Mouse (Mus musculus) testis, adult 2 months (tissue): Measurements from ENCODE around the gene 4931422A03Rik. TPM values are rescaled to one million over a fixed set of nuclear protein-coding genes. Genes with fewer than 3 reads are reported as not detected.
"Not testable (repeated sequence)": the region's sequence is repeated elsewhere in the genome, so short reads cannot be mapped to it uniquely, and the experiment has no call there.

Experiments
- H3K27ac ChIP-seq: fragments of 200-500 bp; 2 replicates; pipeline ENCODE4 v1.5.1; 2012; ENCODE audit warnings: low read depth, low read length; ENCODE audit not compliant: control insufficient read depth, insufficient read depth
- H3K27me3 ChIP-seq: fragments of 200-500 bp; 2 replicates; pipeline ENCODE4 v1.6.1; 2012; ENCODE audit warnings: mild to moderate bottlenecking, low read length, moderate library complexity; ENCODE audit not compliant: control insufficient read depth, insufficient read depth
- H3K36me3 ChIP-seq: fragments of 200-500 bp; 2 replicates; pipeline ENCODE4 v1.6.1; 2012; ENCODE audit warnings: mild to moderate bottlenecking, low read length; ENCODE audit not compliant: control insufficient read depth, insufficient read depth
- H3K4me1 ChIP-seq: fragments of 200-500 bp; 2 replicates; pipeline ENCODE4 v1.6.1; 2012; ENCODE audit warnings: low read length; ENCODE audit not compliant: control insufficient read depth, insufficient read depth
- H3K4me3 ChIP-seq: fragments of 200-500 bp; 2 replicates; pipeline ENCODE4 v1.5.1; 2012; ENCODE audit warnings: low read depth, mild to moderate bottlenecking, low read length, moderate library complexity, mixed read lengths; ENCODE audit not compliant: control insufficient read depth
- CTCF ChIP-seq: fragments of 200-500 bp; IDR thresholded peaks from 2 replicates; pipeline ENCODE4 v1.5.1; 2012; ENCODE audit warnings: low read depth, mild to moderate bottlenecking, inconsistent platforms, low read length, moderate library complexity; ENCODE audit not compliant: control insufficient read depth, insufficient read depth, insufficient replicate concordance
- POLR2A ChIP-seq: fragments of 200-500 bp; IDR thresholded peaks from 2 replicates; pipeline ENCODE4 v1.6.1; 2012; ENCODE audit warnings: low read depth, mild to moderate bottlenecking, inconsistent platforms, low read length, moderate library complexity; ENCODE audit not compliant: control insufficient read depth
- polyA plus RNA-seq: library from polyadenylated mRNA; depleted of rRNA; stranded (reverse); fragments of >200 nt; gene quantifications from 2 replicates; pipeline ENCODE4 v1.2.3, GENCODE M21; 2012

Gene 4931422A03Rik
- polyA plus RNA-seq, 1 experiment: 50.4 TPM

DNA sequence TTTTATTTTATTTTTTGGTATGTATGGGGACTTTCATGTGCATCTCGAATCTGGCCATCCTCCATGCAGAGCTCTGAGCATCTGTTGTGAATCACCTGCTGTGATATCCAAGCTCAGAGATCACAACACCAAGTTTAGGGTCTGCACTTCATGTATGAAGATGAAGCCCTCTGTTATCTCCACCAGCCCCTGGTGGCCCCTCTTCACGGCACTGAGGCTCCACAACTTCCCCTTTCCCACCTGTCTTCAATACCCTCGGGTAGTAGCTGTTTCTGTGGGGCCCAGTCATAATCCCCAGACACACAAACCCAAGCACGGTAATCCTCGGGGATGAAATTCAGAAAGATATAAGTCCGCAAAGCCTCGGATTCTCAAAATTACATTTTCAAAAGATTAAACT, 5.1 kb downstream of the 4931422A03Rik start:
- no peak overlapping the region for H3K4me3 ChIP-seq
- peaks cover 2% of the 10 kb centered on the region for H3K36me3 ChIP-seq
- peaks cover 2% of the 10 kb centered on the region for H3K4me1 ChIP-seq
- no peaks in the 10 kb centered on the region for H3K27me3 ChIP-seq
- no peak overlapping the region for H3K27ac ChIP-seq
- TF ChIP-seq POLR2A (no peak), CTCF (no peak)

DNA sequence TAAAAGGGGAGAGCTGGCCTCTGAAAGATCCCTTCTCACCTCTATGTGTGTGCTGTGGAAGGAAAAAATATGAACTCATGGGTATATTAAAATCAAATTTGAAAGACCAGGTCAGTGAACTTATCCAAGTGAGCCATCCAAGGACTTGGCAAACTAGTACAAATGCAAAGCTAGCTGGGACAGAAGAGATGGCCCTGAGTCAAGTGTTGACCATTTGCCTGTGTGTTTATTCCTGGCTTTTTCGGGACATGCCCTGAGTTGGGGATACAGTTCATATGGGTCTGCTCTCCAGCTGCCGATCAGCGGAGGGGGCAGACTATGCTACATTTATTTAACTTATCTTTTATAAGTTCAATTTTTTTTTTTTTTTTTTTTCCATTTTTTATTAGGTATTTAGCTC, 19.3 kb downstream of the 4931422A03Rik start:
- not testable (repeated sequence) for H3K27ac ChIP-seq, H3K27me3 ChIP-seq, H3K4me3 ChIP-seq, H3K4me1 ChIP-seq, H3K36me3 ChIP-seq

DNA sequence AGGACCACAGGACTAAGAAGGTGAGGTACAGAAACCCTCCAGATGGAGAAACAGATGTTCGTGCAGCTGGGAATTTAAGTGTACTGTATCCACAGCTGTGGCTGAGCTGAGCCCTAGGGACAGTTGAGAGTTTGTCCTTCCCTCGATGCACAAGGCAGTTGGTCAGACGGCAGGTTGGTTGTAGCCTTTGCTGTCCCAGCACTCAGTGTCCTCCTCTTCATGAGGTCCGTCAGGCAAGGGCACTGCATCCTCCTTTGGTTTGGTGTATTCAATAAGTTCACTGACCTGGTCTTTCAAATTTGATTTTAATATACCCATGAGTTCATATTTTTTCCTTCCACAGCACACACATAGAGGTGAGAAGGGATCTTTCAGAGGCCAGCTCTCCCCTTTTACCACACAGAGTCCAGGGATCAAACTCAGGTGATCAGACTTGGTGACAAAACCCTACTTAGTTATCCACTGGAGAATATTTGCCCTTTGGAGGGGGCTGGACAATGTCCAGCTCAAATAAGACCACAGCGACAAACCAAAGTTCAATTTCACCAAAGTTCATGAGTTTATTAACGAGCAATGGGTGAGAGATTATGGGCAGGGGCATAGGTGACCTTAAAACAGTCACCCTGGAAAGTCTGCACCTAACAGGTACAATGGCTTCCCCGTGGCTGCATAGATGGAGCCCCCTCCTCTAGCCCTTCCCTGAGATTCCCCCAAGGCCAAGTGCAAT, 20.2 kb downstream of the 4931422A03Rik start:
- TF ChIP-seq CTCF: no peak
- no peak for TF ChIP-seq POLR2A
- H3K27ac ChIP-seq: no peak overlapping the region
- H3K4me1 ChIP-seq: peaks cover 3% of the 10 kb centered on the region
- H3K27me3 ChIP-seq: no peaks in the 10 kb centered on the region
- H3K4me3 ChIP-seq: peak overlapping the region; percentile 62
- H3K36me3 ChIP-seq: no peaks in the 10 kb centered on the region

DNA sequence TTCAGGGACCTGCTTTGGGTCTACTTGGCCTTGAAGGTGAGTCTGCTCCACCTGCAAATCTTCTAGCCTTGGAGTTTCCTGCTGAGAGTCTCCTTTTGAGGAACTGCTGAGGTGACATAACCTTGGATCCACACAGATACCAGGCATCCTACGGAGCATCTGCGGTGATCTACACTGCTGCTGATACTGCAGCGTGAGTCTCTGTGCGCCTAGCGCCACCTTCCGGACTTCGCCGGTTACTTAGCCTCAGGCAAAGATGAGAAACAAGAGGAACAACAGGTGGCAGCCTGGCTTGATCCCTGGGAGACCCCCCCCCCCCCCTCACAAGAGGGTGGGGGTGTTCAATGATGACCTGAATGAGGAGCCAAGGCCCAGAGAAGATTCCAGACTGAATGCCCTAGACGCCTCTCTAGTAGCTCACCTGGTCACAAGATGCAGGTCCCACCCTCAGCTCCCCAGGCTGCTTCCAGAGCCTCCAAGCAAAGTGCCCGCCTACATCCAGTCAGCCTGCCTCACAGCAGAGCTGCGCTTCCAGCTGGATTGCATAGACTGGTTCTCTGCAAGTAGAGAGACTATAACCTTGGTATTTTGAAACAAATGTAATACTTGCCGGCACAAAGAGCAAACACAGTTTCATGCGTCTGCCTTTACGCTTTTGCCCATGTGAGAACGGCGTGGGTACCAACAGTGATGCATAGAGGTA, 25.3 kb downstream of the 4931422A03Rik start:
- Histone ChIP-seq H3K36me3 (no peaks in the 10 kb centered on the region), H3K4me1 (peaks cover 7% of the 10 kb centered on the region), H3K27me3 (no peaks in the 10 kb centered on the region), H3K4me3 (peak overlapping the region; percentile 63), H3K27ac (no peak overlapping the region)
- peak; percentile 60; the same call in 1 of the 2 replicates for TF ChIP-seq CTCF
- TF ChIP-seq POLR2A: no peak

DNA sequence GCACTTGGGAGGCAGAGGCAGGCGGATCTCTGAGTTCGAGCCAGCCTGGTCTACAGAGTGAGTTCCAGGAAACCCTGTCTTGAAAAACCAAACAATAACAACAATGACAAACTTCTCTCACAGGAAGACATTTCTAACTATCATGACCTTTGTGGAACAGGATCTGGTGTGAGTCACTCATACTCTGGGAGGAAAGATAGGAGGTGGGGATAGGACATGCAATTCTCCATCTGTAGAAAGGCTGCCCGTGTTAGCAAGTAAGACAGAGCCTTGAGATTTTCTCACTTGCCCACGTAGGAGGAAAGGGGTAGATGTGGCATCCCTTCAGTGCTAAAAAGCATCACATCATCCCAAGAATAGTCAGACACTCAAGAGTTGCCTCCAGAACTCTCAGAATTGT, 26.3 kb downstream of the 4931422A03Rik start:
- Histone ChIP-seq H3K27ac (no peak overlapping the region), H3K4me3 (peak overlapping the region; percentile 63), H3K36me3 (no peaks in the 10 kb centered on the region), H3K4me1 (peaks cover 7% of the 10 kb centered on the region), H3K27me3 (no peaks in the 10 kb centered on the region)
- no peak for TF ChIP-seq CTCF

DNA sequence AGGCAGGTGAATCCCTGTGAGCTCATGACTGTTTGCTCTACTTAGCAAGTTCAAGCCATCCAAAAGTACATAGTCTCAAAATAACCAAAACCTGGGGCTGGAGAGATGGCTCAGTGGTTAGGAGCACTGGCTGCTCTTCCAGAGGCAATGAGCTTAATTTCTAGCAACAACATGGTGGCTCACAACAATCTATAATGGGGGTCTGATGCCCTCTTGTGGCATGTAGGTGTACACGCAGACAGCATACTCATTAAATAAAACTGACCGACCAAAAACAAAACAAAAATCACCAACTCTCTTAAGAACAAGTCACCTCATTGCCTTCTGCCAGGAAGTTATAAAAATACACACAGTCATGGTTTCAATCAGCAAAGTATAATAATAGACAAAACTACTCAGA, 27.1 kb downstream of the 4931422A03Rik start:
- Histone ChIP-seq H3K27ac (no peak overlapping the region), H3K4me3 (no peak overlapping the region), H3K36me3 (no peaks in the 10 kb centered on the region), H3K4me1 (peaks cover 7% of the 10 kb centered on the region), H3K27me3 (no peaks in the 10 kb centered on the region)
- no peak for TF ChIP-seq POLR2A
- no peak for TF ChIP-seq CTCF

DNA sequence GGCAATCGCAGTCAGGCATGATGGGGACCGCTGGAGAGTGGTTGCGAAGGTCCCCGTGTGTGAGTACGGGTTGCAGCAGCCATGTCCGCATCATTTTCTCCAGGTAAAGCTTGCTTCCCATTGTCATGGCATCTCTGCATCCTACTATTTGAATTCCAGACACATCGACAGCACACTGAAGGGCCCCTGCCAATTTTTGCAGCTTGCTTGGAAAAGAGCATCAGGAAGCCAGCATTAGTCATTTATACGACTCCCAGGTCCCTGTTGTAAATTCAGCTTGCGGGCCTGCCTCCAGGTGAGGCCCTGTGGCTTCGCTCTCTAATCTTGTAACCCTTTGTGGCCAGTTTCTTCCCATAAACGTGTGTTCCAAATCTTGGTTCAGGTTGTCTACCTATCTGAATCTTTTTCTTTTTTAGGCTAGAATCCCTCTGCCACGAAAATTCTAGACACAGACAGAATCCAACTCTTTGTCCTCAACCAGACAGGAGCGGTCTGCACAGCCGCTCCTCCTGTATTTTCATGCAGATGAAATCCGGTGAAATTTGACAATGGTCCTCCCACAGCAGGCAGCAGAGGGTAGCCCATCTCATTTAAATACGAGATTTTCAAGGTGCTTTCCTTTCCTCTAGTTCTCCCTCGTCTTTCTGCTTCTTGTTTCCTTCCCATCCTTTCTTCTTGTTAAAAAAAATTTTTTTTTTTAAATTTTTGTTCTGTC, 35.4 kb downstream of the 4931422A03Rik start:
- no peak for TF ChIP-seq POLR2A
- no peak for TF ChIP-seq CTCF
- Histone ChIP-seq H3K36me3 (no peaks in the 10 kb centered on the region), H3K27me3 (no peaks in the 10 kb centered on the region), H3K4me1 (peaks cover 2% of the 10 kb centered on the region), H3K27ac (no peak overlapping the region), H3K4me3 (no peak overlapping the region; the same call in 1 of the 2 replicates)
